Mouse (Mus musculus) hindbrain, embryonic 12.5 days (tissue): ENCODE results near the gene Lmntd1. TPM values are rescaled to one million over a fixed set of nuclear protein-coding genes. Genes with fewer than 3 reads are reported as not detected.

ENCODE experiments used
- ATAC-seq: fragments of 200-750 bp; cut with Nextera tagmentation; 2 replicates; pipeline ENCODE4 v1.8.0; 2017; ENCODE audit warnings: moderate TSS enrichment; ENCODE audit not compliant: low FRiP score
- H3K27ac ChIP-seq: fragments of 300-500 bp; sonication (generic); 2 replicates; pipeline ENCODE4 v1.5.1; 2016; ENCODE audit warnings: mild to moderate bottlenecking
- H3K27me3 ChIP-seq: fragments of 300-500 bp; sonication (generic); 2 replicates; pipeline ENCODE4 v1.6.1; 2016; ENCODE audit warnings: mild to moderate bottlenecking
- H3K36me3 ChIP-seq: fragments of 300-500 bp; sonication (generic); 2 replicates; pipeline ENCODE4 v1.6.1; 2016; ENCODE audit warnings: mild to moderate bottlenecking
- H3K4me1 ChIP-seq: fragments of 300-500 bp; sonication (generic); 2 replicates; pipeline ENCODE4 v1.6.1; 2016
- H3K4me2 ChIP-seq: fragments of 300-500 bp; sonication (generic); replicated peaks from 2 replicates; pipeline ENCODE4 v1.6.1; 2016; ENCODE audit warnings: mild to moderate bottlenecking
- H3K4me3 ChIP-seq: fragments of 300-500 bp; sonication (generic); 2 replicates; pipeline ENCODE4 v1.5.1; 2016; ENCODE audit warnings: mild to moderate bottlenecking
- H3K9ac ChIP-seq: fragments of 300-500 bp; sonication (generic); 2 replicates; pipeline ENCODE4 v1.6.1; 2016; ENCODE audit warnings: mild to moderate bottlenecking, moderate library complexity
- H3K9me3 ChIP-seq: fragments of 300-500 bp; sonication (generic); replicated peaks from 2 replicates; pipeline ENCODE4 v1.6.1; 2016; ENCODE audit warnings: mild to moderate bottlenecking
- WGBS: fragments of 180-500 bp; shearing (Covaris S2); methylation state at CpG from one replicate; pipeline ENCODE4 v1.1.7; 2016; 5-methylcytosine and 5-hydroxymethylcytosine counted together
- polyA plus RNA-seq: library from polyadenylated mRNA; unstranded; fragments of >200 nt; fragmentation: Nextera tagmentation; extraction: Ambion mirVana; gene quantifications from 2 replicates; pipeline ENCODE4 v1.2.1, GENCODE M21; 2016

Lmntd1 gene
- polyA plus RNA-seq, 1 experiment from 2014 or later: 0.58 TPM

DNA sequence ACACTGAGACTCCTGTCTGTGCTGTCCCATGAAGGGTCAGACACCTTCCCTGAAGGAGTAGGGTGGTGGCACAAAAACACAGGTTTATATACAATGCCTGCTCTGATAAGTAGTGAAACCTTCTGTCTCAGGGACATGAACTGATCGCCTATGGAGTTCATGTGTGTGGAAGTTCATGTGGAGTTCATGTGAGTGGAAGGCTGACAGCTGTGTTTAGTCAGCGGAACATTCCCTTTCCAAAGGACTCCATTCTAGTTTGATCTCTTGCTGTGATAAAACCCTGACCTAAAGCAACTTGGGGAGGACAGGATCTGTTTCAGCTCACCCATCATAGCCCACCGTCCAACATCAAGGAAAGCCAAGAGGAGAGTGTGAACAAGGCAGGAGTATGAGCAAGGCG is 22.6 kb upstream of the Lmntd1 start:
- Histone ChIP-seq H3K36me3 (no peaks in the 10 kb centered on the region), H3K4me3 (no peak overlapping the region), H3K9ac (no peak overlapping the region), H3K27me3 (no peaks in the 10 kb centered on the region; the same call in 1 of the 2 replicates), H3K4me2 (no peak overlapping the region), H3K9me3 (peaks cover 15% of the 10 kb centered on the region; the same call in 1 of the 2 replicates), H3K4me1 (no peaks in the 10 kb centered on the region), H3K27ac (no peak overlapping the region)
- WGBS: 76% methylated on average over 4 of the region's 4 CpGs
- ATAC-seq: no peak

DNA sequence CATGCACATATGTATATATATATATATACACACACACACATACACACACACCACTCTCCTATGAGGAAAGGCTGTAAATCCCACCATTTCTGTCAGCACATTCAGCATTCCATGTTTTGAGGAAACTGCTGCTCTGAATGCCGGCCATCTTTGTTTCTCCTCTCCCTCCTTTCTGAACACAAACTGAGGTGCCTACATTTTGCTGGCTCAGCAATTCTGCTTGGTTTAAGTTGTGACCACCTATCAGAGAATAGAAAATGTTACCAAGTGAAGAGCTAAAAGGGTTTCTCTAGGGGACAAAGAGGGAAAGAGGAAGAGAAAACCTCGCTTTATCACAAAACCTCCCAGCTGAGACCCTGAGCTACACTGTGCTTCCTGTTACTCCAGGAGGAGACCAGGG is 20.3 kb upstream of the Lmntd1 start:
- 88% methylated on average over 2 of the region's 2 CpGs for WGBS
- Histone ChIP-seq H3K27me3 (no peaks in the 10 kb centered on the region; the same call in 1 of the 2 replicates), H3K36me3 (no peaks in the 10 kb centered on the region), H3K27ac (no peak overlapping the region), H3K9ac (no peak overlapping the region), H3K4me3 (no peak overlapping the region), H3K9me3 (0 out of 2 replicates have a peak, but pooled peaks cover 5% of the 10 kb centered on the region), H3K4me1 (no peaks in the 10 kb centered on the region), H3K4me2 (no peak overlapping the region)
- no peak for ATAC-seq

DNA sequence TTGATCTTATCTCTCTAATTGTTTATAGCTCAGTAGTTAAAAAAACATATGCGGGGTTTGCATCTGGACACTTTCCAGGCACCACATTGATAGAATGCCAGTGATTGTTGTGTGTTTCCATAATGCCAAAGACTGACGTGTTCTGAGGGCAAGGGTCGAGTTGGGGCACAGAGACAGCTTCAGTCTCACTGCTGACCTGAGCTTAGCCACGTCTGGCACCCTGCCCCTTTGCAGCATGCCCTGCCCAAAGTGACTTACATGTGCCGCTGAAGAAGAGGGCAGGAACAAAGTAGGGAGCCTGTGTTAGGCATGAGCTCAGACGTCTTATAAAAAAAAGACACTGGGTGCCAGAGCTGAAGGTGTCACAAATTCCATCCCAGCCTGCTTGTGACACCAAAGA is 16.1 kb upstream of the Lmntd1 start:
- 62% methylated on average over 6 of the region's 6 CpGs for WGBS
- no peak for ATAC-seq
- Histone ChIP-seq H3K9me3 (0 out of 2 replicates have a peak, but pooled peaks cover 4% of the 10 kb centered on the region), H3K9ac (no peak overlapping the region), H3K27me3 (no peaks in the 10 kb centered on the region; the same call in 1 of the 2 replicates), H3K27ac (no peak overlapping the region), H3K36me3 (no peaks in the 10 kb centered on the region), H3K4me1 (no peaks in the 10 kb centered on the region), H3K4me3 (no peak overlapping the region), H3K4me2 (no peak overlapping the region)

DNA sequence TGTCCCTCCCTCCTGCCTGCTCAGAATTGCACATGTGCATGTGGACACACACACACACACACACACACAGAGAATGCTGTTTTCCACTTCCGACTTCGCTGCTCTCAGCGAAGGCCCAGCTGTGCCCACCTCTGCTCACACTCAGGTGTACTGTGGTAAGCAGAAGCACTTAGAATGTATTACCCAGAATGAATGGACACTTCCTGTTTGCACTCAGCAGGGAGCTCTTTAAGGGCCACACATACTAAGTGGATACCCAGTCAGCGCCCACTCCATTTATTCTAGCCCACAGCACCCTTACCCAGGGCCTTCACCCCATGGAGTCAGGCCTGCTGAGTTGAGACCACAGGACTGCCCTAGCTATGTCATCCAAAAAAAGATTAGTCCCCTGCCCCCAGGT is 9.0 kb upstream of the Lmntd1 start:
- Histone ChIP-seq H3K4me2 (no peak overlapping the region), H3K4me3 (no peak overlapping the region), H3K4me1 (no peaks in the 10 kb centered on the region), H3K9ac (no peak overlapping the region), H3K27me3 (no peaks in the 10 kb centered on the region), H3K27ac (no peak overlapping the region), H3K9me3 (no peaks in the 10 kb centered on the region), H3K36me3 (no peaks in the 10 kb centered on the region)
- no peak for ATAC-seq
- 82% methylated on average over 4 of the region's 4 CpGs for WGBS

DNA sequence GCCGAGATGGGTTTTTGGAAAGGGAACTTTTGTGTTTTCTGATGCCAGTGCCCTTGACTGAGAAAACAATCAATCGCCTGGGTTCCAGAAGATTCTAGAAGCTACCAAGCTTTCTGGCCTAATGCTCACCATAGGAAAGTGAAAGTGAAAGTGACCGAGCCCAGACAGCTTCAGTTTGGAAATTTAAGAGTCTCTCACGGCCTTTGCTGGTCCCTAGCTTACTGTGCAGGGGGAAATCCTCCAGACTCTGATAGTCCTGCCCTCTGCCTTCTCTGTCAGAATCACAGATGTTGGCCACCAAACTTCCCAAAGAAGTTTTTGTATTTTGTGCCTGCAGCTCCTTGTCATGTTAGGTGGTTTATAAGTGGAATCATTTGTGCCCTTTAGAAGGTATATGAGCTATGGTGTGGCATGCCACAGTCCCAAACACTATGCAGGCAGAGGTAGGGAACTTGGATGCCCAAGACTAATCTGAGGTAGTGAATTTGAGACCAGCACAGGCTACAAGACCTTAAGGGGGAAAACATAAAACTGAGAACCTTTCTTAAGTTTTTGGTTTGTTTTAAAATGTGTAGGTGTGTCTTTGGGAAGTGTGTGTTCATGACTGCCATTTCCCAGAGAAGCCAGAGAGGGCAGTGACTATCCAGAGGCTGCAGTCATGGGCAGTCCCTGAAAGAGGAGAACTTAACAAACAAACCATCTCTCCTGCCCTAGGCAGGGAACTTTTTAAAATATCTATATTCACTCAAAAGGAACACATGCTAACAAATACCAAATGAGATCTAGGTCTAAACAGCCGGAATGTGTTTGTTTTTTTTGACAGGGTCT is 2.5 kb upstream of the Lmntd1 start:
- 86% methylated on average over 5 of the region's 5 CpGs for WGBS
- no peaks in the 10 kb centered on the region for H3K4me1 ChIP-seq
- ATAC-seq: no peak
- H3K9me3 ChIP-seq: no peaks in the 10 kb centered on the region
- no peak overlapping the region for H3K27ac ChIP-seq
- H3K4me3 ChIP-seq: no peak overlapping the region
- no peak overlapping the region for H3K9ac ChIP-seq
- H3K27me3 ChIP-seq: no peaks in the 10 kb centered on the region
- no peak overlapping the region for H3K4me2 ChIP-seq
- H3K36me3 ChIP-seq: no peaks in the 10 kb centered on the region

DNA sequence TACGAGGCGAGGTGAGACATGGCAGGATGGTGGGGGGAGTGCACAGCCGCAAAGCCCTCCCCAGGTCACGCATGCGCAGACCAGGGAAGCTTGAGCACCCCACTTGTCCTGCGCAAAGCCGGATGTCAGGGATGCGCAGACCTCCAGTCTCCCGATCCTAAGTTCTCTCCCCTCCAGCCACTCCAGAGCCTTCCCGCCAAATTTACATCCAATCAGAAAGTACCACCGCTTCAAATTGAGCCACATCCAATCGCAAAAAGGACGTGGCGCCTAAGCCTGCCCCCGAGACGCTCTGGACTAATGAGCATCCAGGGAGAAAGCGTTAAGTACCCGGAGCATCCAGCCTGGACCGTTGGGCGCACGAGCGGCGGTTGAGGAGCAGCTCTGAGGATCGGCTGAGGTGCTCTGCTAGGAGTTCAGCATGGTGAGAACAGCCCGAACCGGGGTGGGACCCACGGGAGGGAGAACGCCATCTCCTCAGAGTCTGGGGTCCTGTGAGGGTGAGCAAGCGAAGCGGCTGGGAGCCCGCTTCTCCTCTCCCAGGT is 1.6 kb upstream of the Lmntd1 start, which contains the start of gene Tuba3b:
Tuba3b (plus strand) TSS at position 92 of the 545 bp plus-strand sequence.
- Histone ChIP-seq H3K4me3 (no peak within 1 kb of the TSS), H3K4me2 (no peak within 1 kb of the TSS), H3K27me3 (no peaks in the 10 kb centered on the region), H3K9me3 (no peaks in the 10 kb centered on the region), H3K27ac (no peak within 1 kb of the TSS), H3K36me3 (no peaks in the 10 kb centered on the region), H3K4me1 (no peaks in the 10 kb centered on the region), H3K9ac (no peak within 1 kb of the TSS)
- ATAC-seq: no peak
- 96% methylated on average over 31 of the region's 31 CpGs for WGBS

GRCm38 (mm10) chr6:145612611-145613010 is 1.5 kb downstream of the Lmntd1 start:
- Histone ChIP-seq H3K9me3 (no peaks in the 10 kb centered on the region), H3K9ac (no peak overlapping the region), H3K4me1 (no peaks in the 10 kb centered on the region), H3K36me3 (no peaks in the 10 kb centered on the region), H3K27me3 (no peaks in the 10 kb centered on the region), H3K4me2 (no peak overlapping the region), H3K27ac (no peak overlapping the region), H3K4me3 (no peak overlapping the region)
- ATAC-seq: no peak
- 87% methylated on average over 3 of the region's 3 CpGs for WGBS

DNA sequence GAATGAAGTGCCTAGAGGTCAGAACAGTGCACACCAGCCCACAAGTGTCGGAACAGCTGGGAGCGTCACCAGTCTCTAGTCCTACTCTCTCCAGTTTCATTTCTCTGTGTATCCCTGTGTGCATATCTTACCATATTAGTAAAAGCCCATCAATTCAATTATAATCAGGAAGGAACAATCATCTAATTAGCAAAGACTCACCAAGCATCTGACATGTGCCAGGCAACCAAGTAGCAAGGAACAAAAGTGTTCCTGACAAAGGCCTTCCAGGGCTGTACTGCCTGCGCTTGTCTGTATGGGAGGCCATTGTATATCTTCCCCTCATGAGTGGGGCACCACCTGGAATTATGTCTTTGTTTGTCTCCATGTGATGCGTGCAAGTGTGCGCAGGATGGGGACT is 3.2 kb downstream of the Lmntd1 start:
- ATAC-seq: no peak
- no peaks in the 10 kb centered on the region for H3K4me1 ChIP-seq
- WGBS: 81% methylated on average over 5 of the region's 5 CpGs

DNA sequence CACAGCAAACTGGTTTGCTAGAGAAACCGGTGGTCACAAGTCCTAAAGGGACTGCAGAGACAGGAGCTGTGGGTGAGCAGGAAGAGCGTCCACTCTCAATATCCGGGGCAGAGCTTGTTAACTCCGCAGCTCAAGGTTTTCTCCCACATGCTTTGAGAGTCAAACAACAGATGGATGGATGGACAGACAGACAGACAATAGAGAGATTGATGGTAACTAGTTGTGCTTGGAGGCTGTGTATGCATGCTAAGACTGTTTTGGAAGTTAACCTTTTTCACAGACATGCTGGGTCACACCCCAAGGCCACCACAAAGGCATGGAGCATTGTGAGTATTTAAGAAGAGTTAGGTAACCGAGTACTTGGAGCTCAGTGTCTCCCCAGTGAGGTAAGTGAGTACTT is 5.4 kb downstream of the Lmntd1 start:
- H3K36me3 ChIP-seq: no peaks in the 10 kb centered on the region
- H3K9ac ChIP-seq: no peak overlapping the region
- H3K4me2 ChIP-seq: no peak overlapping the region
- WGBS: 85% methylated on average over 5 of the region's 5 CpGs
- H3K4me1 ChIP-seq: peaks cover 15% of the 10 kb centered on the region
- H3K27ac ChIP-seq: no peak overlapping the region
- ATAC-seq: no peak
- H3K4me3 ChIP-seq: no peak overlapping the region
- H3K9me3 ChIP-seq: no peaks in the 10 kb centered on the region
- H3K27me3 ChIP-seq: no peaks in the 10 kb centered on the region

More for the DNA sequence above, 3.2 kb downstream of the Lmntd1 start:
- Histone ChIP-seq H3K4me3 (no peak overlapping the region), H3K27me3 (no peaks in the 10 kb centered on the region), H3K9me3 (no peaks in the 10 kb centered on the region), H3K36me3 (no peaks in the 10 kb centered on the region), H3K4me2 (no peak overlapping the region), H3K27ac (no peak overlapping the region), H3K9ac (no peak overlapping the region)

DNA sequence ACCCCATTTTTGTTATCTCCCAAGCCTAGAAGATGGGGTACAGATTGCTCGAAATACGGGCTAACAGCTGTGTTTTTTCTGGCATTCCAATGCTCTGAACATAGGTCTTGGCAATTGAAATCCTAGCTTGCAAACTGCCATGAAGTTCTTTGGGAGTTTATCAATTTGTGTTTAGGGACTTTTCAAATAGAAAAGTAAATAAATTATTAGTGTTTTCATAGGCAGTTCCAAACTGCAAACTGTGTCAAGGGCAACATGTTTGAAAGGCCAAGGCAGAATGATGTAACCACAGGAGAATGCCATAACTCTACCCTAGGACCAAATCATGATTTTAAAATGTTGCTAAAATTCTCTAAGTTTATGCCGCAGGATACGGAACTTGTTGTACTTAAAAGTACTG is 6.4 kb downstream of the Lmntd1 start:
- no peak for ATAC-seq
- H3K36me3 ChIP-seq: no peaks in the 10 kb centered on the region
- no peak overlapping the region for H3K9ac ChIP-seq
- no peak overlapping the region for H3K4me2 ChIP-seq
- H3K9me3 ChIP-seq: no peaks in the 10 kb centered on the region
- H3K4me1 ChIP-seq: peaks cover 15% of the 10 kb centered on the region
- no peak overlapping the region for H3K27ac ChIP-seq
- no peaks in the 10 kb centered on the region for H3K27me3 ChIP-seq
- 96% methylated on average over 4 of the region's 4 CpGs for WGBS
- H3K4me3 ChIP-seq: no peak overlapping the region

GRCm38 (mm10) chr6:145605203-145605602 is 8.9 kb downstream of the Lmntd1 start:
- Histone ChIP-seq H3K9ac (no peak overlapping the region), H3K36me3 (no peaks in the 10 kb centered on the region), H3K4me2 (no peak overlapping the region), H3K9me3 (no peaks in the 10 kb centered on the region), H3K27me3 (no peaks in the 10 kb centered on the region), H3K4me3 (no peak overlapping the region), H3K27ac (no peak overlapping the region), H3K4me1 (peaks cover 17% of the 10 kb centered on the region)
- no peak for ATAC-seq
- 44% methylated on average over 3 of the region's 3 CpGs for whole genome bisulfite sequencing

DNA sequence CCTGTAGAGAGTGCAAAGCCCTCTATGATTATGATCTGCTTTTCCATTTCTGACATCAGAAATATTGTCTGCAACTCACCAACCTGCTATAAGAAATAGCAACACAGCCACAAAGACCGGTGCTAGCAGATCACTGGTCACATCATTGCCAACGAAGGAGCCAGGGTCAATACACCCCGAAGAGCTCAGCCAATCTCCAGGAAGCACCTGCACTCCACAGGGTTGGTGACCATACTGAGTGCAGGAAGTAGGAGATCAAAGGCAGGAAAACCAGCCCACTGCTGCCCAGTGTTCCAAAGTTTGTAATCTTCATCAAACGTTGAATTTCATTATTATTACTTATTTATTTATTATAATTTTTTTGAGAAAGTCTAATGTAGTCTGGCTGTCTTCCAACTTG is 9.5 kb downstream of the Lmntd1 start:
- H3K27me3 ChIP-seq: no peaks in the 10 kb centered on the region
- no peak overlapping the region for H3K9ac ChIP-seq
- 76% methylated on average over 4 of the region's 4 CpGs for WGBS
- peaks cover 17% of the 10 kb centered on the region for H3K4me1 ChIP-seq
- ATAC-seq: no peak
- H3K36me3 ChIP-seq: no peaks in the 10 kb centered on the region
- no peak overlapping the region for H3K4me3 ChIP-seq
- H3K9me3 ChIP-seq: no peaks in the 10 kb centered on the region
- H3K4me2 ChIP-seq: no peak overlapping the region
- H3K27ac ChIP-seq: no peak overlapping the region

GRCm38 (mm10) chr6:145604126-145604525 is 10.0 kb downstream of the Lmntd1 start:
- ATAC-seq: no peak
- H3K4me2 ChIP-seq: no peak overlapping the region
- H3K4me3 ChIP-seq: no peak overlapping the region
- no peak overlapping the region for H3K9ac ChIP-seq
- H3K27ac ChIP-seq: no peak overlapping the region
- no peaks in the 10 kb centered on the region for H3K9me3 ChIP-seq
- H3K4me1 ChIP-seq: peaks cover 17% of the 10 kb centered on the region
- WGBS: 24% methylated on average over 2 of the region's 2 CpGs
- H3K36me3 ChIP-seq: no peaks in the 10 kb centered on the region
- H3K27me3 ChIP-seq: no peaks in the 10 kb centered on the region
